Mouse (Mus musculus) retina, postnatal 1 day (tissue): Measurements from ENCODE around the gene Atp8b2.

ENCODE experiments used
- DNase-seq: peaks from one replicate; pipeline ENCODE4 v3.0.0-alpha.2; 2012

The Atp8b2 gene

GRCm38 (mm10) chr3:89898011-89898410 lies 65.3 kb downstream of the Atp8b2 start:
- no peak for DNase-seq

GRCm38 (mm10) chr3:89897204-89897796 lies 66.0 kb downstream of the Atp8b2 start:
- peak; percentile 42 for DNase-seq

GRCm38 (mm10) chr3:89896571-89896970 lies 66.7 kb downstream of the Atp8b2 start:
- no peak for DNase-seq

- no peak for DNase-seq
Observed at GRCm38 (mm10) chr3:89892517-89893106, 70.7 kb downstream of the Atp8b2 start.

GRCm38 (mm10) chr3:89891696-89892095 lies 71.6 kb downstream of the Atp8b2 start:
- DNase-seq = no peak

GRCm38 (mm10) chr3:89889841-89890430 lies 73.4 kb downstream of the Atp8b2 start:
- no peak for DNase-seq
